ENCODE assay signal across 19 mouse cellular contexts in genomic region chr16:24619458-24619857, GRCm38 (mm10).
DNase-seq lines count a peak whose midpoint lies in the region.
"Had no signal": no experiment of that assay in that cellular context is flagged by ENCODE, and none has a peak within 500 bp of the region (broad histone marks: within the 10 kb centered on the region; RNA-seq: fewer than 3 reads in every experiment).

No protein-coding gene starts in this region.

- no peaks in the 10 kb centered on the region for H3K36me3 ChIP-seq in embryonic facial prominence, embryonic 10.5 days (replicated peaks)
- H3K36me3 ChIP-seq: G1E; hindbrain, embryonic 13.5 days; limb, embryonic 12.5 days; midbrain, embryonic 13.5 days had no signal

- H3K27ac ChIP-seq in embryonic facial prominence, embryonic 10.5 days (replicated peaks): no peak overlapping the region
- H3K27ac ChIP-seq: hindbrain, embryonic 13.5 days; limb, embryonic 12.5 days; midbrain, embryonic 13.5 days had no signal

- WGBS in embryonic facial prominence, embryonic 10.5 days: 61% methylated on average over 6 of the region's 6 CpGs

- peak; percentile 15 to 20 for DNase-seq in right cerebral cortex, adult 2 months (ENCODE audit: low spot score in 2 of 2)
- DNase-seq in right cerebral cortex, adult 18-20 months: no peak
- peak; percentile 49 for DNase-seq in embryonic facial prominence, embryonic 10.5 days (ENCODE audit: low spot score)
- peak; percentile 14 for DNase-seq in fibroblast of lung, adult 2 months (ENCODE audit: low read depth)
- no peak for DNase-seq in neural tube, embryonic 10.5 days (ENCODE audit: extremely low spot score, low spot score)
- no peak for DNase-seq in layer of hippocampus, adult 9-11 months
- no peak for DNase-seq in cerebellum, postnatal 4 days (ENCODE audit: low spot score in 2 of 2)
- DNase-seq: adrenal gland, adult 2 months; cerebellum, adult 2 months; heart, postnatal 14 days; kidney, adult 9 months; kidney, postnatal 4 days; lung, postnatal 14 days; retina, postnatal 1 day had no signal

- H3K9me3 ChIP-seq in embryonic facial prominence, embryonic 10.5 days: no peaks in the 10 kb centered on the region
- H3K9me3 ChIP-seq: hindbrain, embryonic 13.5 days; limb, embryonic 12.5 days; midbrain, embryonic 13.5 days had no signal

- H3K4me1 ChIP-seq in embryonic facial prominence, embryonic 10.5 days: peaks cover 18% of the 10 kb centered on the region

- H3K27me3 ChIP-seq in embryonic facial prominence, embryonic 10.5 days (replicated peaks; ENCODE audit: low read depth, poor library complexity, severe bottlenecking): no peaks in the 10 kb centered on the region
- H3K27me3 ChIP-seq: hindbrain, embryonic 13.5 days; limb, embryonic 12.5 days; midbrain, embryonic 13.5 days had no signal

- H3K4me3 ChIP-seq in embryonic facial prominence, embryonic 10.5 days: no peak overlapping the region
- H3K4me3 ChIP-seq: hindbrain, embryonic 13.5 days; limb, embryonic 12.5 days; midbrain, embryonic 13.5 days; myocyte had no signal

Comparison
In these comparisons a context has a peak if more than half of its experiments do, and no peak if none do; other contexts are left out.
1. DNase-seq: peak in right cerebral cortex, adult 2 months (2 of 2), embryonic facial prominence, embryonic 10.5 days (single experiment) and fibroblast of lung, adult 2 months (single experiment); none in right cerebral cortex, adult 18-20 months (single experiment), neural tube, embryonic 10.5 days (single experiment), layer of hippocampus, adult 9-11 months (single experiment) and cerebellum, postnatal 4 days (0 of 2).